Mouse (Mus musculus): Measurements from ENCODE around the gene Cks1b. TPM values are rescaled to one million over a fixed set of nuclear protein-coding genes. Genes with fewer than 3 reads are reported as not detected.
"Not testable (repeated sequence)": the region's sequence is repeated elsewhere in the genome, so short reads cannot be mapped to it uniquely, and the experiment has no call there.

The Cks1b gene
- total RNA-seq, 2 experiments from 2014 or later: 2.2 to 2.7 TPM

DNA sequence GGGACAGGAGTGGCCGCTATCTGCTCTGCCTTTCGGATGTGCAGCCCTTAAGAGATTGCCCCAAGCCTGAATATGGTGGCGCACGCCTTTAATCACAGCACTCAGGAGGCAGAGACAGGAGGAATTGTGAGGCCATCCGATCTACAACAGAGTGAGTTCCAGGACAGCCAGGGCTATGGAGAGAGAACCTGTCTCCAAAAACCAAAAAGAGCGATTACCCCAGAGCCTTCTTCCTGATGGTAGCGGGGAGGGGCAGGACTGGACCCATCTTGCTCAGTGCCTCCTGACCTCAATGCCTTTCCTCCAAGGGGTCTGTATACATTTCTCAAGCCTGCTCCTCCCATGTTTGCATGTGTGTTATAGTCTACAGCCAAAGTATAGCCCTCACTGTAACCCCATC, 10.8 kb upstream of the Cks1b start:
- not testable (repeated sequence) for DNase-seq (ENCODE audit: low spot score in 2 of 2)

GRCm38 (mm10) chr3:89425876-89426275, 7.7 kb upstream of the Cks1b start:
- no peak for DNase-seq (ENCODE audit: low spot score in 2 of 2)

DNA sequence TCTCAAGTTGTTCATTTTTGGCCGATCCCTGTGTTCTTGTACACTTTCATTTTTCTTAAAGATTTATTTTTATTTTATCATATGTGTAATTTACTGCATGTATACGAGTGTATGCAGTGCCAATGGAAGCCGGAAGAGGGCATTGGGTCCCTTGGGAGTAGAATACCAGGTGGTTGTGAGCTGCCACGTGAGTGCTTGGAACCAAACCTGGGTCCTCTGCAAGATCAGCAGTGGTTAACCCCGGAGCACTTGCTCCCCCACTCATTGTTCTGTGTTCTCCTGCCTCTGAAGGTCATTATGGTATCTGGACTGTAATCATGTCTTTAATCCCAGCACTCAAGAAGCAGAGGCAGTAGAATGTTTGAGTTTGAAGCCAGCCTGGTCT, 7.0 kb upstream of the Cks1b start:
- no peak for DNase-seq (ENCODE audit: low spot score in 2 of 2)

DNA sequence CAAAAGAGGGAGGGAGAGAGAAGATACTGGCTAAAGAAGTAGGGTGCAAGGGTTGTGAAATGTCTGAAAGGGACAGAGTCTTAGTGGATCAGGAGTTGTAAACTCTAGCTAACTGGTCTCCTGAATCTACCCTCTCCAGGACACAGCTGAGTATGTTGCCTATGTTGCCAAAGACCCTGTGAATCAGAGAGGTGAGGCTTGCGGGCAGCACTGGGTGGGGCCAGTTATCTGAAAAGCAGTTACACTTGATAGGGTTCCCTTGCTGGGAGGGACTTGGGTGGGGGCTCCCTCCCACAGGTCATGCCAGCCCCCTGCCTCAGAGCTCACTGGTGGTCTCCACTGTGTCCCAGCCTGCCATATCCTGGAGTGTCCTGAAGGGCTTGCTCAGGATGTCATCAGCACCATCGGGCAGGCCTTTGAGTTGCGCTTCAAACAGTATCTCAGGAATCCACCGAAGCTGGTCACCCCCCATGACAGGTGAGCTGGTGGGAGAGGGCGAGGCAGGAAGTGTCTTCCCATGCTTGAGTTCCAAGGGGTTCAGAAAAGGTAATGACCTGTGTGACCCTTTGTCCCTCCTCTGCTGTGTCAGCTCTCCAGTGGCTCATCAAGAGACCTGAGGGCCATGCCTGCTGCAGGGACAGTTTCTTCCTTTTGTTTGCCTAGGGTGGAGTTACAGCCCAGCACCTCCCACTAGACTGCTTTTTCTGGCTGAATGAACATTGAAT, 6.4 kb upstream of the Cks1b start:
- DNase-seq (ENCODE audit: low spot score in 2 of 2): no peak

- no peak for DNase-seq (ENCODE audit: low spot score in 2 of 2)
Observed at GRCm38 (mm10) chr3:89422556-89423205, 4.5 kb upstream of the Cks1b start.

DNA sequence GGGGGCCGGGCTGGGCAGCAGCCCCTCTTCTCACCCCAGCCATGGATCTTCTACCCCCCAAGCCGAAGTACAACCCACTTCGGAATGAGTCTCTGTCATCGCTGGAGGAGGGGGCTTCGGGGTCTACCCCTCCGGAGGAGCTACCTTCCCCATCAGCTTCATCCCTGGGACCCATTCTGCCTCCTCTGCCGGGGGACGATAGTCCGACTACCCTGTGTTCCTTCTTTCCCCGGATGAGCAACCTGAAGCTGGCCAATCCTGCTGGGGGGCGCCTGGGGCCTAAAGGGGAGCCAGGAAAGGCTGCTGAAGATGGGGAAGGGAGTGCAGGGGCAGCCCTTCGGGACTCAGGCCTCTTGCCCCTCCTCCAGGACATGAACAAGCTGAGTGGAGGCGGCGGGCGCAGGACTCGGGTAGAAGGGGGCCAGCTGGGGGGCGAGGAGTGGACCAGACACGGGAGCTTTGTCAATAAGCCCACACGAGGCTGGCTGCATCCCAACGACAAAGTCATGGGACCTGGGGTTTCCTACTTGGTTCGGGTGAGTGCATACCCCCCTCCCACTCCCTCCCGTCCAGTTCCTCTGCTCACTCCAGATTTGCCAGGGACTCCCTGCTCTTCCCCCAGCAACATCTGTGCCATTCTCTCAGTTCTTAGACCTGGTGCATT, 3.8 kb upstream of the Cks1b start:
- DNase-seq (ENCODE audit: low spot score in 2 of 2): no peak

DNA sequence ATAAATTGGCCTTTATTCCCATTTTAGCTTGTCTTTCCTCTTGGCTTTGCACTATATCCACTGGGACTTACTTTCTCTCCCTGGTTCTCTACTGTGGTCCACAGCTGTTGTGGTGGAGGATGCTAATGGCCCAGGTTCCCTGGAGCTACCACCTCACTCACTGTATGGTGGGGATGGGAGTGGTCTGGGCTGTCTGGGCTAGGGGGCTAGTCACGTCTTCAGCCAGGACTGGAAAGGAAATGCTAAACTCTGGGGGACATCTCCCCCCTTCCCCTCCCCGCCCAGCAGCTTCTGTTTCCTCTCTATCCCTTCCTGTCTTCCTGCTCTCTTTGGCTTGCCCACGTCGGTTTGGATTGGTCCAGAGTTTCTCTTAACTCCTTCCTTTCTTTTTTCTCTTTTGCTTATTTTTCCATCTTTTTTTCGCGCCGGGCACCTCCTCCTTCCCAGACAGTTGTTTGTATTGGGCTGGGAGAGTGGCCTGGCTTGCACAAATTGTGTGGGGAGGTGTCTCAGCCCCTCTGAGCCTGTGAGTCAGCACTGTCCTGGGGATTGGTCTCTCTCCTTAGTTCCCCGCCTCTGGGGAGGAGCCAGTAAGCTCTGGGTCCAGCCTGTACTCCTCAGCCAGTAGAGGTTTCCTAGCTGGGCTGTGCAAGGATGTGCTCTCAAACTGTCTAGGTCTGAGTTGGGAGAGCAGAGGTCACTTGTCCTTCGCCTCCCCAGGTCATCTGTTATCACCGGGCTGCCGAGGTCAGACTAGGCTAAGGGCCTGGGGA, 3.0 kb upstream of the Cks1b start:
- peak; percentile 70 to 71 for DNase-seq (ENCODE audit: low spot score in 2 of 2)

DNA sequence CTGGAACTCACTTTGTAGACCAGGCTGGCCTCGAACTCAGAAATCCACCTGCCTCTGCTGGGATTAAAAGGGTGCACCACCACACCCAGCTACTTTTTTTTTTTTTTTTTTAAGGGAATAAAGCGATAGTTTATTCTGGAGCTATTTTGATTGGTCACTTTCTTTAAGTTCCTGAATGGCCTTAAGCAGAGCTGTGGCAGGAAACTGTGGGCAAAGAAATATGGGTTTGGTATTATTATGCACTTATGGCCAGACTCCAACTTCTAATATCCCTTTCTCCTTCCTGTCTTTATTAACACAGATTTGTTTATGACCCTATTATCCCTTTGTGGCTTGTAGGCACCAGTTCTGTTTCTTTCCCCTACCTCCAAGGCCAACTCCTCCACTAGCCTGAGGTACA, 2.2 kb upstream of the Cks1b start:
- no peak for DNase-seq (ENCODE audit: low spot score in 2 of 2)

DNA sequence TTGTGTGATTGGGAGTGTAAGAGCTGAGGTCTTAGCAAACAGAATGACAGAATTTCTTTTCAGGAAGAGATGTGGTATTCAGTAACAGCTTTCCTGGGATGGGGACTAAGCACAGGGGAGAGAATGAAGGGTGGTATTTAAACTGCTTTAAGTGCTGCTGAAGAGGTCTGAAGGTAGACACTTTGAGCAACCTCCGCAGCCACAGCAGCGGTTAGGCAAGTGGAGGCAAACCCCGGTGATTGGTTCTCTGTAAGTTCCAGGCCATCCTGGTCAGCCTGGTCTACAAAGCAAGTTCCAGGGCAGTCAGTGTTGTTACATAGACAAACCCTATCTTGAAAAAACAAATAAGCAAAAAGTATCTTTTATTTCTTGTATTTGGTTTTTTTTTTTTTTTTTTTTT, 1.8 kb upstream of the Cks1b start:
- no peak for DNase-seq (ENCODE audit: low spot score in 2 of 2)

- DNase-seq (ENCODE audit: low spot score in 2 of 2): no peak
Observed at GRCm38 (mm10) chr3:89419571-89419970, 1.4 kb upstream of the Cks1b start.

- DNase-seq (ENCODE audit: low spot score in 2 of 2): peak in 1 of 2 experiments; percentile 30
Observed at GRCm38 (mm10) chr3:89418861-89419250, 673 bp upstream of the Cks1b start.

DNA sequence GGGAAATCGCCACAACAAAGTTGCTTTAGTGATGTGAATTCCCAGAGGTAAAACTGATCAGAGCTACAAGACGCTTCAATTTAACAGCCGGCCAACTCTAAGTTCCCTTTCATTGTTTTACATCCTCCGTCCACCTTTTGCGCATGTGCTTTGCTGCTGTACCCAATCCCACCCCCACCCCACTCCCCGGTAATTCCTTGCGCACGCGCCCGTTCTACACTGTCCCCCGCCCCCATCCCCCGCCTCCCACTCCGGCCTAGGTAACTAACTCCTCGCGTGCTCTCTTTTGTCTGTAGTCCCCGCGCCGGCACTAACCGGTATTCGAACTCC, 378 bp downstream of the Cks1b start:
- DNase-seq (ENCODE audit: low spot score in 2 of 2): no peak

DNA sequence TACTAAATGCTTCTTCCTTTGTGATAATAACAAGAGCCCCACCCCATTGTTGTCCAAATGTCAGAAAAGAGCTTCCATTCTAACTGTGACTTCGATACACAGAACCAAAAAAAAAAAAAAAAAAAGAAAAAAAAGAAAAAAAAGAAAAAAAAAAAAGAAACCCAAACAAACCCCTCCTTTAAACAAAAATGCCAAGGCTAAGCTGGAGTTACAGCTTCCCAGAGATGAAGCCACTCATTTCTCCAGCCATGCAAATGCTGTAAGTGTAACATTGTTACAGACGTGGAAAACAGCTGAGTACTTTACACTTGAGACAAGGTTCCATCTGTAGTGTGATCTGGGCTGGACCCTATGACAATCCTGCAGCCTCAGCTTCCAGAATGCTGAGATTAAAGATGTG, 1.1 kb downstream of the Cks1b start:
- no peak for DNase-seq (ENCODE audit: low spot score in 2 of 2)

GRCm38 (mm10) chr3:89416158-89416557, 2.0 kb downstream of the Cks1b start:
- DNase-seq (ENCODE audit: low spot score in 2 of 2): no peak

DNA sequence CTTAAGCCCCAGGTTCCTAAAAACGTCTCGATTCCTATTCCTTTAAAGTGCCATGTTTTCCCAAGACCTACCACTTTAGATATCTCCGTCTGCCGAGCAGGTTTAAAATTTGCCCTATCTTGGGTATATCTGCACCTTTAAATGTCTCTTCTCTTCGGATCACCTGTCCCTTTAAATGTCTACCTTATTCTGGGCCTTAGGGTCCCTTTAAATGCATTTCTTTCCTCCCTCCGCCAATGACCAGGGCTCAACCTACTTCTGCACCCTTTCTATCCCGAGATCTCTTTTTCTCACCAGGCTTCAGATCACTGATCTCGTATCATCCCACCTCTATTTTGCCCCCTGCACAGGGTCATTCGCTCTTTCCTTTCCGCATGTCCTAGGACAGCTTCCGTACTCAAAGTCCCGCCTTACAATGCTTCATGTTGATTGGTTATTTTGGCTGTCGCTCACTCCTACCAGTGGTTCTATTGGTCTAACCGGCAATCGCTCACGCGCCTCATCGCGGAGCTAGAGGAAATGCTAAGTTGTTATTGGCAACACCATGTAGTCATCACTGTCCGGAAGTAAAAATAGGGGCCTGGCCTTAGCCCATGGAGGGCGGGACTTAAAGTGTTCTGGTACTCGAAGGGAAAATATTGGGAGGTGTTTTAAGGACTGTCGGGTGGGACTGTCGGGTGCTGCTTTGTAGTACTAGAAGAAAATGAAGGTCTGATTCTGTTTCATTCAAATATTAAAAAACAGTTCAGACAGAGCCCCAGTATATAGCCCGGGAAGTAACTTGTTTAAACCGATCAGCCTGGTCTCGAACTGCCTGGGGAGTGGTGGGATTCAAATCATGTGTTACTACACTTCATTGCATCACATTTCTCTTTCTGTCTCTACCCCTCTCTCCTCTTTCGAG, 6.4 kb downstream of the Cks1b start, which contains the start of gene Flad1:
TSS of gene Flad1 (minus strand) at position 381 of the 904 bp plus-strand sequence.
- DNase-seq (ENCODE audit: low spot score in 2 of 2): peak; percentile 98 to 99

- no peak for DNase-seq (ENCODE audit: low spot score in 2 of 2)
Observed at GRCm38 (mm10) chr3:89410864-89411263, 7.3 kb downstream of the Cks1b start.

GRCm38 (mm10) chr3:89409701-89410100, 8.5 kb downstream of the Cks1b start:
- DNase-seq (ENCODE audit: low spot score in 2 of 2): no peak

GRCm38 (mm10) chr3:89408448-89408847, 9.7 kb downstream of the Cks1b start:
- no peak for DNase-seq (ENCODE audit: low spot score in 2 of 2)

GRCm38 (mm10) chr3:89406887-89407286, 11.3 kb downstream of the Cks1b start:
- no peak for DNase-seq (ENCODE audit: low spot score in 2 of 2)

DNA sequence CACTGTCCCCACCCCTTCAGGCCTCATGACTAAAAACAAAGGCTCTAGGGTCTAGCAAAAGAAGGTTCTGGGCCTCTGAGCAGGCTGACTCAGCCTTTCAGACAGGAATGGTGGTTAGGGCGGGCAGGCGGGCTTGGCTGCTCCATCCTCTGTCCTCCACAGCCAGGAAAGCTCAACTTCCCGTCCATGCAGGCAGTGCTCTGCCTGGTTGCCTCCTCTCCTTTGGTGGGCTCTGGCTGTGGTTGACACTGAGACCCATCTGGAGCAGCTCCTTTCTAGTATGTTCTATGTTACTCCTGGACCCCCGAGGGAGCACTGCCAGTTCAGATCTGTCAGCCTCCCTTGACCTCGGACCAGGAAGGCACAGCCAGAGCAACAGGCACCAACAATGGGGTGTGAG, 15.5 kb downstream of the Cks1b start, which contains the start of gene Lenep:
TSS of gene Lenep (minus strand) at position 101 of the 400 bp plus-strand sequence.
- DNase-seq (ENCODE audit: low spot score in 2 of 2): no peak

DNA sequence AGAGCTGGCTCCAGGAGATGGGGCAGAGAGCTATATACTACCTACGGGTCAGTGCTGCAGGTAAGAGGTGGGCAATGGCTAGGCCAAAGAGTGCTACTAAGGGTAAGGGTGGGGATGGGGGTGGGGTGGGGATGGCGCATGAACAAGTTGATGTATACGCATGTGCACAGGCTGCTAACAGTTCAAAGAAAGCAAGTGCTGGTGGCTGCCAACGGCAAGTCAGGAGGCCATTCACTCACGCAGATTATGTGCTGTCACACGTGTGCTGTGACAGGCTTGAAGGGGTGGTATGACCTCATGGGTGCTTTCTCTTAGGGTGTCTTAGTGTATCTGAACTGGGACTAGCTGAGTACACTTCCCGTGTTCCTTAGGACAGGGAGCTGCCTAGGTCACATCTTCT, 16.9 kb downstream of the Cks1b start:
- no peak for DNase-seq (ENCODE audit: low spot score in 2 of 2)
